Mouse (Mus musculus) olfactory bulb, adult 2 months (tissue): ENCODE measurements around the gene Tmem255b. TPM values are rescaled to one million over a fixed set of nuclear protein-coding genes. Genes with fewer than 3 reads are reported as not detected.

Experiments
- H3K27ac ChIP-seq: fragments of 200-500 bp; 2 replicates; pipeline ENCODE4 v1.5.1; 2012; ENCODE audit warnings: low read depth, low read length; ENCODE audit not compliant: insufficient read depth
- H3K4me1 ChIP-seq: fragments of 200-500 bp; 2 replicates; pipeline ENCODE4 v1.6.1; 2012; ENCODE audit warnings: low read length; ENCODE audit not compliant: control insufficient read depth, insufficient read depth
- H3K4me3 ChIP-seq: fragments of 200-500 bp; 2 replicates; pipeline ENCODE4 v1.5.1; 2012; ENCODE audit warnings: mild to moderate bottlenecking, low read depth, low read length, moderate library complexity; ENCODE audit not compliant: insufficient read depth
- CTCF ChIP-seq: fragments of 200-500 bp; IDR thresholded peaks from 2 replicates; pipeline ENCODE4 v1.5.1; 2012; ENCODE audit warnings: low read depth, mild to moderate bottlenecking, low read length, moderate library complexity; ENCODE audit not compliant: insufficient read depth
- POLR2A ChIP-seq: fragments of 200-500 bp; IDR thresholded peaks from 2 replicates; pipeline ENCODE4 v1.6.1; 2012; ENCODE audit warnings: mild to moderate bottlenecking, low read depth, low read length, moderate library complexity; ENCODE audit not compliant: insufficient read depth
- WGBS: fragments of 180-500 bp; shearing (Covaris S2); methylation state at CpG from one replicate; pipeline ENCODE4 v1.1.7; 2018; 5-methylcytosine and 5-hydroxymethylcytosine counted together
- polyA plus RNA-seq: library from polyadenylated mRNA; stranded (reverse); fragments of >200 nt; gene quantifications from 2 replicates; pipeline ENCODE4 v1.2.4, GENCODE M21; 2012; ENCODE audit warnings: low replicate concordance; ENCODE audit not compliant: missing spikeins, insufficient read depth, insufficient read length

Gene Tmem255b
- polyA plus RNA-seq, 1 experiment = not detected

DNA sequence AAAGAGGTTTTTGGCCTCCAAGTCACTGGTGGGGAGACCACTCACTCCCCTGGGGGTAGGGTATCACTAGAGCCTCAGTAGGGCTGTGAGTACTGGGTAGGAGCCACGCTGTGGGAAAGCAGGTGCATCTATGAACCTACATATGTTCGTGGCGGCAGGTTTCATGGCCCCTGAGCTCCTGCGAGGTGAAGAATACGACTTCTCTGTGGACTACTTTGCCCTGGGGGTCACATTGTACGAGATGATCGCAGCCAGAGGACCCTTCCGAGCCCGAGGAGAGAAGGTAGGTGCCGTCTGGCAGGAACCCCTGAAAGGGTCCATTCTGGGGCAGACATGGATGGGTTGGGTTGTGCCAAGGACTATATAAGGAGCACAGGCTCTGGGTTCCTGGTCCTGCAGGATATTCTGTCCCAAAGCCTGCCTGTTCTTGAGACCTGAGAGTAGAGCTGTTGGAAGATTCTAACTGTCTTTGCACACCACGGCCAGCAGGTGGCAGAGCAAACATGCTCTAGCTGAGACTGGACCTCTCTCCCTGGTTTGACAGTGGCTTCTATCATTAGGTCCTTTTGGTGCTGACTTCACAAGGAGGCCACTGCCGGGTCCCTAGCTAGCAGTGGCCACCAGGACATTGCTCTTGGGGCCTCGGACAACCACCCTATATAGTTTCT lies 22.0 kb upstream of the Tmem255b start:
- no peak overlapping the region for H3K27ac ChIP-seq
- H3K4me3 ChIP-seq = no peak overlapping the region
- H3K4me1 ChIP-seq = no peaks in the 10 kb centered on the region
- TF ChIP-seq POLR2A (no peak), CTCF (peak; percentile 22; the same call in 1 of the 2 replicates)
- 63% methylated on average over 13 of the region's 13 CpGs for WGBS

DNA sequence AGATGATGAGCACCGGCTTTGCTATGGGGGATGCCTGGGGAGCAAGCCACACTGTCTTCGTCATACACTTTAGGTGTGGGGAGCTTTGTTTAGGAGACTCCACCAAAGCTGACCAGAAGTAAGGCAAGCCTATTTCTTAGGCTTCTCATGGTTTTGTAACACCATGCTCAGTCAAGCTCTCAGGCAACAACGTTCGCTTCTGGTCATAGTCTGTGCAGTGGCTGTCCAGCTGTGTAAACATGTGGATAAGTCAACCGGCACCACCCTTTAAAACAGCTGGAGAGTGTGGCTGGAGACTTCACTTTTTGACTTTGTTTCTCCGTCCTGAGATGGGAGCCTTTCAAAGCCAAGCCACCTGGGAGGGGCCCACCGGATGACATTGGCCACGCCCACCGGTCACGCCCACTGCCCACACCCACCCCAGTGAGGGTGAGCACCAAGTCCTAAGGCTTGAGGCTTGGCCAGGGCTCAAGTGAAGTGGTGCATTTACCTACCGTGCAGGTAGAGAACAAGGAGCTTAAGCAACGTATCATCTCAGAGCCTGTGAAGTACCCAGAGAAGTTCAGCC lies 21.1 kb upstream of the Tmem255b start:
- TF ChIP-seq POLR2A (no peak), CTCF (no peak)
- H3K4me3 ChIP-seq = no peak overlapping the region
- H3K4me1 ChIP-seq = no peaks in the 10 kb centered on the region
- 61% methylated on average over 12 of the region's 12 CpGs for WGBS
- no peak overlapping the region for H3K27ac ChIP-seq

DNA sequence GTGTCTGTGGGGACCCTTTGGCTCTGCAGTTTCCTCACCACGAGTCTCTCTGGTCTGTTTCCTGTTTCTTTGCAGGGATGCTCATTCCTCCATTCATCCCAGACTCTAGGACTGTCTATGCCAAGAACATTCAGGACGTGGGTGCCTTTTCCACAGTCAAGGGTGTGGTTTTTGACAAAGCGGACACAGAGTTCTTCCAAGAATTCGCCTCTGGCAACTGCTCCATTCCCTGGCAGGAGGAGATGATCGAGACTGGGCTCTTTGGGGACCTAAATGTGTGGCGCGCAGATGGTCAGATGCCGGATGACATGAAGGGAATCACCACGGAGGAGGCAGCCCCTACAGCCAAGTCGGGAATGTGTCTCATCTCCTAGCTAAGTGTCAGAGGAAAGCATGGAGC lies 19.1 kb upstream of the Tmem255b start:
- Histone ChIP-seq H3K27ac (no peak overlapping the region), H3K4me3 (no peak overlapping the region), H3K4me1 (no peaks in the 10 kb centered on the region)
- WGBS = 74% methylated on average over 10 of the region's 10 CpGs
- no peak for TF ChIP-seq CTCF
- TF ChIP-seq POLR2A = no peak

DNA sequence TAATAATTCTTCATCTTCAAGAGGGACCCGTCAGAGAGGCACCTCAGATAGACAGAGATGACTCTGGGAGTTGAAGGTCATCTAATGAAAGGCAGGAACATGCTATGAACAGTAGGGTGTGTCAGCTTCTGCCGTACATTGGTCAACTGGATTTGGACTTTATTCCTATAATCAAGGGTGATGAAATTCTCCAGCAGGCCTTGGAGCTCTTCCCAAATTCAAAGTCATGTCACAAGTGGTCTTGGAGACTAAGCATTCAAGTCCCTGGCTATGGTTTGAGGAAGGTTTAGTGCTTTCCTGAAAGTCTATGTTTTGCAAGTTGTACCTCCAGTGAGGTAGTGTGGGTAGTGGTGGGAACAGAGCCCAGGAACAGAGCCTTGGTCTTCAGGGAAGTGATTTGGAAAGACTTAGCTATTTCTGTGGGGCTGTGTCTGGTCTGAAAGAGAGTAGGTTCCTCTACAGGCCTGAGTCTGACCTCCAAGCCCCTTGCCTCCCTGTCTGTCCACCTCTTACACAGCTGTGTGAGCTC lies 15.8 kb upstream of the Tmem255b start:
- TF ChIP-seq CTCF (no peak), POLR2A (no peak)
- 76% methylated on average over 2 of the region's 2 CpGs for WGBS

DNA sequence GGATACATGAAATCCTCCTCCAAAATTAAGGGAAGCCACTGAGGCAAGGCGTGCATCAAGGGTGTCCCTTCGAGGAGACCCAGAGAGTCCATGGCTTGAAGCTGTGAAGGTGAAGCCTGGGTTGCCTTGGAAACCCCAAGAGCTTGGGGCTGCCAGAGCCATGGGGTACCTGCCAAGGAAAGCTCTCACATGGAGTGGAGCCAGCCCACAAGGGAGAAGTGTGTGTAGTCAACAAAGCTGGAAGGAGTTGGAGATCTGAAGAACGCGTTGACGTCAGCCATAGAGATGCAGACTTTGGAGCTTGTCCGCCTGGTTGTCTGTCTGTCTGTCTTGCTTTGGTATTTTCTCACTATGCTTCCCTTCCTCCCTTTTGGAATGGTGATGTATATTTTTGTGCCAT lies 14.0 kb upstream of the Tmem255b start:
- Histone ChIP-seq H3K4me3 (no peak overlapping the region), H3K27ac (no peak overlapping the region), H3K4me1 (no peaks in the 10 kb centered on the region)
- WGBS = 74% methylated on average over 6 of the region's 6 CpGs
- TF ChIP-seq POLR2A (no peak), CTCF (no peak)

More for the DNA sequence above, 15.8 kb upstream of the Tmem255b start:
- Histone ChIP-seq H3K27ac (no peak overlapping the region), H3K4me3 (no peak overlapping the region), H3K4me1 (no peaks in the 10 kb centered on the region)

DNA sequence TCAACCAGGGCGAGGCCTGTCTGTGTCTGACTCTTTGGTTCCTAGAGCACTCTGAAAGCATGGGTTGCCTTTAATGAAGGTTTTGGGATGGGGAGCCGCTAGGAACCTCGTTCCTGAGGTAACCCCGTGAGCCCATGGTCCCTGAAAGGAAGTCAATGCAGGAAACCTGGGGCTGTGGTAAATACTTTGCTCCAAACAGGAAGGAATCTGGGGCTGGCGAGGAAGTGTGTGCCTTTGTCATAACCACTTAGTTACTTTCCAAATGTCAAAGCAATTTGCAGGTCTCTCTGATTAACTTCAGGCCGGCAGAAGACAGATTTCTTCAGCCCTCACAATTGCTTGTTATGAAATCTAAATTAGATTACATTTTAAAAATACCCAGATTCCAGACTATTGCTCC lies 7.6 kb upstream of the Tmem255b start:
- no peak for TF ChIP-seq CTCF
- TF ChIP-seq POLR2A = no peak
- WGBS = 78% methylated on average over 6 of the region's 6 CpGs
- Histone ChIP-seq H3K4me3 (no peak overlapping the region), H3K4me1 (no peaks in the 10 kb centered on the region; the same call in none of the 2 replicates), H3K27ac (no peak overlapping the region)

DNA sequence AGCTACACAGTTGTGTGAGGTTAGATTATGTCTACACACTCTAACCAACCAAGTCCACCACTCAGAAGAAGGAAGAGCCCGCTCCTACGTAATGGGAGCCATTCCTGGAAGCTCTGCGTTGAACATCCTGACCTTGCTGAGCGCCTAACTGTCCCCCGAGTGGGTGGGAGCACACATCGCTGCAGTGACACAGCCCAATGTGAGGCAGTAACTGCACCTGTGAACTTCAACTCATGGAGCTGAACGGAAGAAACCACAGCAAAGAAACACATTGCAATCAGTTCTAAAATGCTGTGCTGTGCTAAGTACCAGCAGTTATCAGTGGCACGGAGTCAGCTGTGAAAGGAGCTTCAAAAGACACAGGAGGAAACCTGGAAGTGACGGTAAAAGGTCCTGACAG lies 6.8 kb upstream of the Tmem255b start:
- Histone ChIP-seq H3K27ac (no peak overlapping the region), H3K4me1 (no peaks in the 10 kb centered on the region; the same call in none of the 2 replicates), H3K4me3 (no peak overlapping the region)
- TF ChIP-seq POLR2A (no peak), CTCF (no peak)
- WGBS = 74% methylated on average over 9 of the region's 9 CpGs

DNA sequence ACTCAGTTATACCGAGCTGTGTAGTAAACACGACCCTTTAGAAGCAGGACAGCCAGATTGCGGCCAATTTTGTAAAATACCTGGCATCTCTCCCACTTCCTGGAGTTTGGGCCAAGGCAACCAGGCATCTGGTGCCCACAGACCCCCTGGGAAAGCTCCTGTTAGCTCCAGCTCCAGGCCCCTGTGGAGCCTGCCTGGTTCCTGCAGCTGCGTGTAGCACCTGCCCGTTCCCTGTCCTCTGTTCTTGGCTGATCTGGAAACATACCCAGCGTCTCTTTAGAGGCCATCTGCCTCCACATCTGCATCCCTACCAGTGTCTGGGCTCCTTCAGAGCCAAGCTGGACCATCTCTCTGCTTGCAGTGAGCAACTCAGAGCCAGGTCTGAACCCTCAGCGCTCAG lies 4.6 kb upstream of the Tmem255b start:
- TF ChIP-seq CTCF = no peak
- no peak for TF ChIP-seq POLR2A
- H3K4me3 ChIP-seq = no peak overlapping the region
- no peak overlapping the region for H3K27ac ChIP-seq
- 49% methylated on average over 7 of the region's 7 CpGs for WGBS
- peaks cover 2% of the 10 kb centered on the region for H3K4me1 ChIP-seq

DNA sequence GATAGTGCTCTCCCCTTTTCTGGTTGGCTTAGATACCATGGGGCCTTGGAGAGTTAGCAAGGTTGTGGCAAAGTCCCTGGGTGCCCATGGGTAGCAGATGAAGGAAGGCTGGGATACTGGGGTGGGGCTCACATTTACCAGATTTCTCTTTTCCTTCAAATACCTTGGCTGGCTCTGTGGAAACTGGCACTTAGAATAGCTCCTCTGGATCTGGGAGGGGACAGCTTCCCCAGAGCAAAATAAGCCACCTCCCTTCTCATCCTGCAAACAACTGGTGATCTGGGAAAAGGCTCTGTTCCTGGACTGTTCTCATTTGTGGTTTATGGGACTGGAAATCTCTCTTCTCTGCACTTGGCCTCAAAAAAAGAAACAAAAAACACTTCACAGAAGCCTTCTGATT lies 4.1 kb upstream of the Tmem255b start:
- H3K4me1 ChIP-seq = peaks cover 4% of the 10 kb centered on the region
- no peak overlapping the region for H3K4me3 ChIP-seq
- no peak for TF ChIP-seq POLR2A
- no peak for TF ChIP-seq CTCF
- no peak overlapping the region for H3K27ac ChIP-seq
